Mouse (Mus musculus) thymus, postnatal 36 days (tissue): Measurements from ENCODE around the gene Cdh20.
"Not testable (repeated sequence)": the region's sequence is repeated elsewhere in the genome, so short reads cannot be mapped to it uniquely, and the experiment has no call there.

Experiments used
- DNase-seq, 2 experiments: peaks; one replicate each; pipeline ENCODE4 v3.0.0; 2022; ENCODE audit warnings: mixed read lengths in 2 of 2

The Cdh20 gene

DNA sequence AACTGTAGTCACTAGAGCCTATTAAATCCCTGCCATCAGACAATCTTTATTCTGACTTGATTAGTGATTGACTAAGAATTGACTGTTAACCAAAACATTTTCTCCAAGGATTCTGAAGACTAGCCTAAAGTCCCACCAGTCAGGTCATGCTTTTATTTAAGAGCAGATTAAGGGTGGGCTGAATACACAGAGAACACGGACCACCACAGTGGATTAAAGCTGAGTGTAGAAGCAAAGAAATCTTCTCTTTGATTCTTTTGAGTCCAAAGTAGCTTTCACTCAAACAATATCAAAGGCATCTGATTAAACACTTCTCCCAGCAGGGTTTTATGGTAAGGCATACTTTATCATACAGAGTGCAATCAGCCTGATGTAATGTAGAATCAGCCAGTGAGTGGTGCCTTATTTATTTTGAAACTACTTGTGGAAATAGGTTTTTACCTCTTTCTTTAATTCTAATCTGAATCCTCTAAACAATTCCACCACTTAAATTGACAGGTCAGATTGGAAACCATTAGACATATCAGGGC is 149.0 kb downstream of the Cdh20 start:
- no peak for DNase-seq

DNA sequence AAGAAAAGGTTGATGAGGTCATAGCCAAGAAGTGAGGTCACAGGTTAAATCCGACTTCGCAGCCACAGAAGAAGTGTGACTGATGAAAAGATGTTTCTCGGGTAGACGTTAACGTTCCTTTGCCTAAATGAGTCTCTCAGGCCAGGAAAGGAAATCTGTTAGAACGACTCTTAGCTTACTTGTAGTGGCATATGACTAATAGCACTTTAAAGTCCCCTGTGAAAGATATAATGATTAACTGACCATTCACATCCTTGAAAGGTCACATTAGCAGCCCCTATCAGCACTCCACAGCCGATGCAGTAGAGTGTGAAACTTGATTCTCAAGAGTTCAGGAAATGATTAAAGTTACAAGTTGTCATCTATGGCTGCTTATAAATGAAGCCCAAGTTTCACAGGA is 164.7 kb downstream of the Cdh20 start:
- DNase-seq: no peak

- DNase-seq: no peak
Measured at GRCm38 (mm10) chr1:104936966-104937365, 168.6 kb downstream of the Cdh20 start.

DNA sequence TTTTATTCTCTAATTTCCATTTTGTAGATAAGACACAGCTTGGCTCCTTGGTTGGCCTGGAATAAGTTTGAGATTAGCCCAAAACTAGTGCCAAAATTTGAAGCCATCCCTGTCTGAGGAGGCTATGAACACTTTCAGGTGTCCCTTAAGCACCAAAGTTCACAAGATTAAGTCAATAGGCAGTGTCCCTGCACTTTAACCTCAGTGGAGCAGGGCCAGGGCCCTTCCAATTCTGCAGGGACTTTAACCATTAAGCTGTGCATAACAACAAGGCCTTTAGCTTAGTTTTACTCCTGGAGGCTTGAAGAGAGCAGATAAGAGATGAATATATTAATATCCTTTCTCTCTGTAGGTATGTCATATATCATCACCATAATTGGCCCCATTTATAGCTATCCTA is 170.8 kb downstream of the Cdh20 start:
- no peak for DNase-seq

DNA sequence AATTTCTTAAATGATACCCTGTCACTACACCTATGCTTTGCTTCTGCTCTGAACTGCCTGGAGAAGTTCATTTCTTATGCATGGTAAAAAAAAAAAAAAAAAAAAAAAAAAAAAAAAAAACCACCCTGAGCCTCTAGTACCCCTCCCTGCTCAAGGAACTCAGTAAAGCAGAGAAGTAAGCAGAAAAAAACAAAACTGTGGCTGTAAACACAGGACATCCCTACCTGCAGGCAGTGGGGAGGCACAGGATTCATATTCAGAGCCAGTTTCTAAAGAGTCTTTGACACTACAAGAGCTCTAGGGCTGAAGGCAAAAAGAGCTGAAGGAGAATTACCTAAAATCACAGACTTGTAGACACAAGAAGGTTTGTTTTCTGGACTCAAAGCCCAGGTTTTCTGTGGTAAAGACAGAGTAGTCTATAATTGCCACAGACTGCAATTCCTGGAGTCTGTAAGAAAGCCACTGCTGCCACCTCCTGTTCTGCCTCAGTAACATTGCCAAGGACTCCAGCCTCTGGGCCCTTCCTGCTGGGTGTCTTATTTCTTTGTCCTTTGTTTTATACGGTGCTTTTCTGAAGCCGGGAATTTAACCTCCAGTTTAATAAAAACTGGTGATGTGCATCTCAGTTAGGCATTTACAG is 176.3 kb downstream of the Cdh20 start:
- no peak for DNase-seq

- no peak for DNase-seq
Measured at GRCm38 (mm10) chr1:104945110-104945489, 176.8 kb downstream of the Cdh20 start.

GRCm38 (mm10) chr1:104949640-104950039 is 181.3 kb downstream of the Cdh20 start:
- not testable (repeated sequence) for DNase-seq

DNA sequence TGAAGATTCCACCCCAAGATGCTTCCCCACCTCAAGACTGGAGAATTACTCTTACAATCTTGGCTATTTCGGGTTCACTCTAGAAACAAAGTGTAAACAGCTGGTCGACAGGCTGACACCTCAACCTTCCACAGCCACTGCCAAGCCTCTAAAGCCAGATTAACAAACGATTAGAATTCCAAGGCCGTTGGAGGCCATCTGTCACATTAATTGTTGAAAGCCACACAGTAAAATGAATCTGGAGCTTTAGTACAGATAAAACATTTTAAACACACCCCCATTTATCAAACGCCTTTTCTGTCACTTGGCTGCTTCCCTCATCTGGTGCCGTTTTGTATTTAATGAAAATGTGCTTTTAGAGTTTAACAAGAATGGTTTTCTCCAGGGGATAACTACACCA is 188.7 kb downstream of the Cdh20 start:
- no peak for DNase-seq

GRCm38 (mm10) chr1:104961670-104962069 is 193.3 kb downstream of the Cdh20 start:
- no peak for DNase-seq

DNA sequence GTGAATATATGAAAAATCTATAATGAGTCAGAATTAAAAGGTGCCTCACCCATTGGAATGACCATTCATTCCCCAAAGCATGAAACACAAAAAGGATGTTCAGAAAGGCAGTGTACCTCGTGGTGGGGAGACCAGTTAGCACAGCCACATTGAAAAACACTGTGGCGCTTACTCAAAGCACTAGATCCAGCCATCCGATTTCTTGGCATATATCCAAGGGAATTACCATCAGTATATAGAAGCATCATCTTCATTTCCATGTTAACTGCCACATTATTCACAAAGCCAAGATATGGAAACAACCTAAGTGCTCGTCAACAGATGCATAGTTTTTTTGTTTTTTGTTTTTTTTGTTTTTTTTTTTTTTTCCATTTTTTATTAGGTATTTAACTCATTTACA is 193.9 kb downstream of the Cdh20 start:
- DNase-seq: no peak

DNA sequence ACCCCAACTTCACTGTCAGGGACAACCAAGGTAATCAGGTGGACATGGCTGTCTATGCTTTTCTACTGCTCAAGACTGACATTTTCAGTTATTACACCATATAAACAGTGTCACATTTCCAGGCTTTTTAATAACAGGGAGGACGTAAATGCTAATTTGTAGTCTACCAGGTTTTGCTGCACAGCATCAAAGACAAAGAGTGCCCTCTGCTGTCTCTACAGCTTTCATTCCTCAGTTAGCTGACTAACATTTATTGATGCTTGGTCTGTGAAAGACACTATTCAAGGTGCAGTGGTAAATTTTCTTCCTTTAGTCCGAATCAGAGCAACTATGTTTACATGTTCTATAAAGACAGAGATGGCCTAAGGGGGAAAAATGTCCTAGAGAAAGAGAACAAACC is 210.7 kb downstream of the Cdh20 start:
- DNase-seq: no peak

DNA sequence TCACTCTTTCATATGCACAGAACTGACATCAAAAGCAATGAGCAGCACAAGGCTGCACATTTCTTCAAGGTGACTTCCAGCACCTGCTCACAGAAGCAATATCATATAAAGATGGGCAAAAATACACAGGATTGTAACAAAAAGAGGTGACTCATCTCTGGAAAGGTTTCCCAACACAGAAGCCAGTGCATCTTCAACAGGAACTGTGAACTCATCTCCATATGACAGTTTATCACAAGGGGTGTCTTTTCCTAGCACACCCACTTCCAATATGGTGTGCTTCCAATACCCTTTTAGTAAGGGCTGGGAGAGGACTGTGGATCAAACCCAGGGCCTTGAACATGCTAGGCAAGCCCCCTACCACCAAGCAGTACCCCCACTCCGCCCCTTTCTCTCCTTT is 211.9 kb downstream of the Cdh20 start:
- DNase-seq: no peak

GRCm38 (mm10) chr1:104986222-104986973 is 218.1 kb downstream of the Cdh20 start:
- no peak for DNase-seq

GRCm38 (mm10) chr1:104987526-104987925 is 219.2 kb downstream of the Cdh20 start:
- DNase-seq: no peak

- no peak for DNase-seq
Measured at GRCm38 (mm10) chr1:104992441-104992840, 224.1 kb downstream of the Cdh20 start.

DNA sequence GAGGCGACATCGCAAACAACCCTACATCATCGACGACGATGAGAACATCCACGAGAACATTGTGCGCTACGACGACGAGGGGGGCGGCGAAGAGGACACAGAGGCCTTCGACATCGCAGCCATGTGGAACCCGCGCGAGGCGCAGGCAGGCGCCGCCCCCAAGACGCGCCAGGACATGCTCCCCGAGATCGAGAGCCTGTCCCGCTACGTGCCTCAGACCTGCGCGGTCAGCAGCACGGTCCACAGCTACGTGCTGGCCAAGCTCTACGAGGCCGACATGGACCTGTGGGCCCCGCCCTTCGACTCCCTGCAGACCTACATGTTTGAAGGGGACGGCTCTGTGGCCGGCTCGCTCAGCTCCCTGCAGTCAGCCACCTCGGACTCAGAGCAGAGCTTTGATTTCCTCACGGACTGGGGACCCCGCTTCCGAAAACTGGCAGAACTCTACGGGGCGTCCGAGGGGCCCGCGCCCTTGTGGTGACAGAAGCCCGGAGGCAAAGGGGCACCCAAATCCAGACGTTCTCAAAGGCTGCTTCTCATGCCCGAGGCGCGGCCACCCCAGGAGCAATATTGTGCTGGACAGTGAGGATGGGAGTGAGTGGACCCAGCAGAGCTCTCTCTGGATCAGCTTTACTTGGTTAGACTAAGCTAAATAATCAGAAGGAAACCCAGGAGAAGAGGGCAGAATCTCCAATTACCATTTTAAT is 225.7 kb downstream of the Cdh20 start:
- no peak for DNase-seq

- no peak for DNase-seq
Measured at GRCm38 (mm10) chr1:104994612-104994986, 226.3 kb downstream of the Cdh20 start.

DNA sequence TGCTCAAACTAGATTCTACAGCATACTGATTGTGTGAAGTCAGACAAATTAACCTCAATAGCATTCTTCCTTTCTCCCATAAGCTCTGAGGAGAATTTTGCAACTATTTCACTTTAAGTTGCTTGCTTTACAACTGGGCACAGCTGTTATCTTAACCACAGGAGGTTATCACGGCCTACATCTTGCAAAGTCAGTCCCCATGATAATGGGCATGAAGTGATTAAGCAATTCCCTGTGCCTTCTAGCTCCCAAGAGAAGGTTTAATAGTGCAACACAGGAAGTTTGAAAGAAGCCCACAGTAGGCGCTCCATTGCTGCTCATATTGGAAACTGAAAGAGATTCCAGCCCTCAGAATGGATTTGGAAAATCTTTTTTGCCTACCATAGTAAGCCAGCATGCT is 229.5 kb downstream of the Cdh20 start:
- DNase-seq: no peak

GRCm38 (mm10) chr1:105002179-105002578 is 233.8 kb downstream of the Cdh20 start:
- DNase-seq: no peak

GRCm38 (mm10) chr1:105003786-105004185 is 235.5 kb downstream of the Cdh20 start:
- no peak for DNase-seq

GRCm38 (mm10) chr1:105012616-105013015 is 244.3 kb downstream of the Cdh20 start:
- no peak for DNase-seq

- no peak for DNase-seq
Measured at GRCm38 (mm10) chr1:105013291-105013690, 245.0 kb downstream of the Cdh20 start.

- DNase-seq: no peak
Measured at GRCm38 (mm10) chr1:105041668-105042067, 273.3 kb downstream of the Cdh20 start.
